Mouse (Mus musculus) 3T3-L1 (cell line): ENCODE data around the gene Nceh1.
A peak's percentile ranks its signal among the peaks of the same experiment; 100 is the strongest.

ENCODE experiments used
- DNase-seq: peaks from one replicate; pipeline ENCODE4 v3.0.0-alpha.2; 2015; ENCODE audit warnings: low read depth, low spot score

Nceh1 gene

DNA sequence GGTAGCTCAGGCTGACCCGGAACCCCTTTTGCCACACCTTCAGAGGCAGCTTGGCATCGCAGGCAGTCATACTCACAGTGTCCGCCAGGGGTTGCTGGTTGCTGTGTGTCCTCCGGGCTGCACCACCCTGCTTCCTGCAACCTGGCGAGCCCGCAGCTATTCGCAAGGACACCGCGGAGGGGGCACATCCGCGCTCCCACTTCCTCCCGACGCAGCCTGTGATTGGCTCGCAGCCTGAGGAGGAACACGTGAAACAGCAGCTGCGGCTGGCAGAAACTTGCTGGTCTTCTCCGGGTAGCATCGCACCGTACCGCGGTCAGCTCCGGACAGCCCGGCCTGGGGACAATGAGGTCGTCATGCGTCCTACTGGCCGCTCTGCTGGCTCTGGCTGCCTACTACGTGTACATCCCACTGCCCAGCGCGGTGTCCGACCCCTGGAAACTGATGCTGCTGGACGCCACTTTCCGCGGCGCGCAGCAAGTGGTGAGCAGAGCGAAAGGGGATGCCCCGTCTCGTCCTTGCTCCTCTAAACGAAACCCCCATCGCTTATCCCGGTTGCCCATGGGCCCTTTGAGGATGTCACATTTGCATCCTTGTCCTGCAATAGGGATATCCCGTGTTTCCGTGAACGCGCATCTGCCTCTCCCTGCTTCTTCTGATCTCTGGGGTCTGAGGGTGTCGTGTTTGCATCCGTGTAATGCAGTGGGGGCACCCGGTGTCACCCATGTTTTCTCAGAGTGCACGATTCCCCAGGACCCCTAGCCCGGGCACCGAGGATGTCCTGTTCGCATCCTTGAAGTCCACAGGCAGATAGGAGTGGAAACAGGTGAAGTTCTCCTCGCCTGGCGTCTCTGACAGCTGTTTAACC, at the start of gene Nceh1:
Nceh1 (plus strand) TSS at position 233 of the 868 bp plus-strand sequence.
- peak; percentile 98 for DNase-seq

DNA sequence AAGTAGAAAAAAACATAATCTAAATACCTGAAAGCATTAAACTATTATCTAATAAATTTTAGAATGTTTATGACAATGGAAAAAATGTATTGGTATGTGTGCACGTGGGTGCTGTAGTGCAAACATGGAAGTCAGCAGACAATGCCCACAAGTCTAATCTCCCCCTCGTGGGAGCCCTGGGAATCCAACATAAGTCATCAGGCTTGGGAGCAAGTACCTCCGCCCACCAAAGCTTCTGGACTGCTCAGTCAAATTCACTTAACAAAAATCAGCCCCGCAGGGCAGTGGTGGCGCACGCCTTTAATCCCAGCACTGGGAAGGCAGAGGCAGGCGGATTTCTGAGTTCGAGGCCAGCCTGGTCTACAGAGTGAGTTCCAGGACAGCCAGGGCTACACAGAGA, 42.7 kb upstream of the Nceh1 start:
- no peak for DNase-seq

DNA sequence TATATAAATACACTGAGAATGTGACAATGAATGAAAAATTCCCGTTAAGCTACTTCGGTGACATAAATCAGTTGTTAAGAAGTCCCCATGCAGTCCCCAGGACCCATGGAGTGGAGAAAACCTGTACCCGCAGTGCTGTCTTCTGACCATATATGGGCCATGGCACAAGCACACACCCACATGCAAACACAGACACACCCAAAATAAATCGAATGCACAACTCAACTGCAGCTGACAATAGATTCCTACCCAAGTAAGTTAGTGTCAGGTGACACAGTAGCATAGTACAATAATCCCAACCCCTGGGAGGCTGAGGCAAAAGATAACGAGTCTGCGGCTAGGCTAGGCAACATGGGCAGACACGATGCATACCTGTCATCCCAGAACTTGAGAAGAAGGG, 39.2 kb upstream of the Nceh1 start:
- no peak for DNase-seq

DNA sequence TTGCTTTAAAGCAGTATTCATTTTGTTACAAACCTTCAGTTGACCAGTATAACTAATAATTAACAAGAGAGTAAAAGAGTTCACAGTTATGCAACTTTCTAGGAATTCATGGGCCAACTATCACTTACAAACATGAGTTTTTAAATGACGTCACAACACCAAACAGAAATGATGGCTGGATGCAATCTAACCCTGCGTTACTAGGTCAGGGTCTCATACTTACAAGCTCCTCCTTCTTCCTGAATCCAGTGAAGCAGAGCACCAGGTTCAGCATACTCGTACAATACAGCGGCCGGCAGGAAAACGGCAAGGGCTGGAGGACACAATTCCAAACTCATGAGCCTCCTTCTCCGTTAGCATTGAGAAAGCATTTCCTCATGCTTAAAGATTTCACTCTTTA, 37.0 kb upstream of the Nceh1 start:
- no peak for DNase-seq

DNA sequence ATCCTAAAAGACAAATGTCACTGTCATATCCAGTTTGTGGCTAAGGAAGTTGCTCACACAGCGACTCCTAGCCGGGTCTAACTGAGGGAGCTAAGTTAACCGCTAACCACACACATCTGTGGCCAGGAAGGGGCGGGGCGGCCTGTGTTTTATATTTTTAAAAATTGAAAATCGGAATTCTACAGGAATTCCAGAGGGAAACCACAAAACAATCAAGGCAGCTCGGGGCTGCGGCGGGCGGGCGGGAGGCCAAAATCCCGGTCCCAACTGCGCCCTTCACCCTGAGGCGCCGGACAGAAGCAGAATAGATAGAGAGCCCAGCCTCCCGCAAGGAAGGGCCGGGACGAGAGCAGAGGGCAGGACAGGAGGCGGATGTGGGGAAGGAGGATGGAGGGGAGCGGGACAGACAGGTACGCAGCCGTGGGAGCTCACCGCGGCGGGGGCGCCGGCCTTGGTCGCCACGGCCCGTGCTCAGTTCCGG, 29.5 kb upstream of the Nceh1 start:
- DNase-seq = peak; percentile 79

DNA sequence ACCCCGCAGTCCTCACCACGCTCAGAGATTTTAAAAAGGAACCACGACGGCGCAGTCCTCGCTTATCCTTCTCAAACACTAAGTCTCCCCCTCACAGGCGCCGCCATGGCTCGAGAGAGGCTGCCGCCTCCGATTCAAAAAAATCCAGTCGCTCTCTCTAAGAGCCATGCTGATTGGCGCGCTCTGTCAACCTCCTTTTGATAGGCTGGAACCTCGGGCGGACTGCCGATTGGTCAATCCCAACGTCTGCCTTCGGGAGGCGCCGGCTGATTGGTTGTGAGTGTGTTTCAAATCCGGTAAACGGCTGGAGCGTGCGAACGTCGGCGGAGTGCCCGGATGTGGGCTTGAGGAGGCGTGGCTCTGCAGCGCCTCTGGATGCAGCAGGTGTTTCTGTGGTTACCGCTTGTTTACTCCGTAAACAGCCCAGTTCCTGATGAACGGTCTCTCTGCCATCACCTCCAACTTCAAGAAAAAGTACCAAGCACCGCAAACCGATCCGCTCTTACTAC, 29.0 kb upstream of the Nceh1 start, which contains the start of gene Ect2:
Ect2 (minus strand) TSS at position 178 of the 509 bp plus-strand sequence.
- peak; percentile 100 for DNase-seq

DNA sequence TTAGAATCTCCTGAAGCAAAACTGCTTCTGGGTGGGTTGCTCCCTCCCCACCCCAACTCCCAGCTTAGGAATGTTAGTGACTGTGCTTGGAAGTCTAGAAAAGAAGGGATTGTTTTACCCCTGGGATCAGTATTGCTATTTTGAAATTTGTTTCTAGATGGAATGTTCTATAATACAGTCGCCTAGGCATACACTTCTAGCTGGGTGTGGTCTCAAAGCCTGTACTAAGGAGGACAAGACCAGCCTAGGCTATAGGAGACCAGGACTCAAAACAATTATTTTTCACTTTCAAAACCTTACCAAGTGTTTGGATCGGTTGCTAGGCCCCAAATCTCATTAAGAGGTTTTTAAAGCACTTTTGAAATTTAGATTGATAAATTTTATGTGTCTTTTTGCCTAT, 28.5 kb upstream of the Nceh1 start:
- DNase-seq = peak; percentile 50

DNA sequence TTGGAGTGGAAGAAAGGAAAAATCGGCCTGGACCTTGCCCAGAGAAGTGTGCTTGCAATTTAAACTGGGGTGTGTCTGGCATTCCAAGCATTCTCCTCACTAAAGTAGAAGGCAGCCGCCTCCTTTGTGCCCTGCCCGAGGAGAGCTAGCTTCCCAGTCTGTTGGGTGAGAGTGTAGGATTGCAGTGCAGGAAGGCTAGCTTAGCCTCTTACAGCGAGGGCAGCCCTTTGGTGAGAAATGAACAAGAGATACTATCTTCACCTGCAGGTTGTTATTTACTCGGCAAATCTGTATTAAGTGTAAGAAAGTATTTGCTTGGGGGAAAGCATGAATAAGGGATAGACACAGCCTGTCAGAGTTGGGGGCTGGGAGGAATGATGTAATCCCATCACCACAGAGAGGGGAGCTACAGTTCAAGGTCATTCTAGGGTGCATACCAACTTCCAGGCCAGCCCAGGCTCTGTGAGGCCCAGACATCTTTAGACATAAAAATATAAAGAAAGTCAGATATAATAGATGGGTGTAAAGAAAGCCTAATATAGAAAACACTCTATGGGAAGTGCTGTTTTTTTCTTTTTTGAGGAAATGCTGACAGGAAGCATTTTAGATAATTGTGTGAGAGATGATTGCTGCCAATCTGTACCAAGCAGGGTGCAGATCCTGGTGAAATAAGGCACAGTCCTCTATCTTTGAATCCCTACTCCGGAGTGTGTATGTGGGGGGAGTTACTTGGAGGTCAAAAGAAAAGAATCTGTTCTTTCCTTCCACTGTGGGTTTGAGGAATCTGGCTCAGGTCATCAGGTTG, 27.5 kb upstream of the Nceh1 start:
- peak; percentile 91 for DNase-seq

DNA sequence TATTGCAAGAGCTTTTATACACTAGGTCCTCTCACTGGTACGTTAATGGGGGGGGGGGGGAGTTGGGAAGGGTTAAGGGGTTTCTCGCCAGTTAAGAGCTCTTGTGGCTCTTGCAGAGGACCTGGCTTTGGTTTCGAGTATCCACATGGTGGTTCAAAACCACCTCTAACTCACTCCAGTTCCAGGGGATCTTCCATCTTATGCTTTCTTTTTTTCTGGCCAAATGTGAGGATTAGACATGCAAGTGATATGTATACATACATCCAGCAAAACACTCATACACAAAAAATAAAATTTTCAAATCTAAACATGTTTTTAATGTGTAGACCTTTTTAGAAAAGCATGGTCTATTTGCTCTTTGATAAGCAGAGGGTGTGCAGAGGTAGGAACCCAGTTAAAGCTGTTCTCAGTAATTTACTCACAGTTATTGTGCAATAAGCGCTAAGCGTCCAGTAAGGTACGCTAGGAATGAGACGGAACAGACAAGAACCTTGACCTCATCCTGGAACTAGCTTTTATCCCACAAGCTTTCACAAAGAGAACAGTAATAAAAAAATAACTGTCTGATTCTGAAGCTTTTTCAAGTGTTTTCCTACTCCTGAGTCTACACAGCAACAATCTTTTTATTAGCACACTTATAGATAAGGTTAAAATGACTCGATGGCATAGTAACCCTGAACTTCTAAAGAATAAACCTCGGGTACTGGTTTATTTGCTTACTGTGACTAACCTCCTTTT, 26.7 kb upstream of the Nceh1 start:
- DNase-seq = no peak

DNA sequence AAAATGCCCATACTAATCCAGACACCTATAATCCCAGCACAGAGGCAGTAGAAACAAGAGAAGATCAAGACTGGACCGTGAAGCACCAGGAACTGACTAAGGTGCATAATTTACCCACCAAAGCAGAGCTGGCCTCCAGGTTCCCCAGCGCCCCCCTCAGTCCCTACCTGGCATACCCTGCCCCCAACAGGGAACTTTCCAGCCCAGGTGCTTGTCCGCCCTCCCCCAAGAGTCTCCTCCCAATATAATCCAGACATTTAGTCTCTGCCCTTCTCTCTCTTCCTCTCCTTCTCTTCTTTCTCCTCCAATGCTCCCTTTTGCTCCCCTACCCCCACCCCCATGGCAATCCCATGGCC, 26.2 kb upstream of the Nceh1 start:
- DNase-seq = no peak

DNA sequence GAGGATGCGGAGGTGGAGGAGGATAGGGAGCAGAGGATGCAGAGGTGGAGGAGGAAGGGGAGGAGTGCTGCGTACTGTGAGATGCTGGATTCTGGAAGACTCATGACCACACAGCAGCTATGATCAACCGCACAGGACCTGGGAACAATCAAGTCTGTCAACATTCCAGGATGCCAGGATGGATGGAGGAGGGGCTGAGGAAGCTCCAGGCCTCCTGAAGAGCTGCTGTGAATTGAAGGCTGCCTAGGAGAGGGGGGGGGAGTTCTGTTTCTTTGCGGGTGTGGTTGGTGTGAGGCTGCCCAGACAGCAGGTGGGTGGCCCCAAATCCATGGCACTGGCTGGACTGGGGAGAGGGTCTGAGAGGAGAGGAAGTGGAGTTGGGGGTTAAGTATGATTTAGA, 23.9 kb upstream of the Nceh1 start:
- peak; percentile 24 for DNase-seq

DNA sequence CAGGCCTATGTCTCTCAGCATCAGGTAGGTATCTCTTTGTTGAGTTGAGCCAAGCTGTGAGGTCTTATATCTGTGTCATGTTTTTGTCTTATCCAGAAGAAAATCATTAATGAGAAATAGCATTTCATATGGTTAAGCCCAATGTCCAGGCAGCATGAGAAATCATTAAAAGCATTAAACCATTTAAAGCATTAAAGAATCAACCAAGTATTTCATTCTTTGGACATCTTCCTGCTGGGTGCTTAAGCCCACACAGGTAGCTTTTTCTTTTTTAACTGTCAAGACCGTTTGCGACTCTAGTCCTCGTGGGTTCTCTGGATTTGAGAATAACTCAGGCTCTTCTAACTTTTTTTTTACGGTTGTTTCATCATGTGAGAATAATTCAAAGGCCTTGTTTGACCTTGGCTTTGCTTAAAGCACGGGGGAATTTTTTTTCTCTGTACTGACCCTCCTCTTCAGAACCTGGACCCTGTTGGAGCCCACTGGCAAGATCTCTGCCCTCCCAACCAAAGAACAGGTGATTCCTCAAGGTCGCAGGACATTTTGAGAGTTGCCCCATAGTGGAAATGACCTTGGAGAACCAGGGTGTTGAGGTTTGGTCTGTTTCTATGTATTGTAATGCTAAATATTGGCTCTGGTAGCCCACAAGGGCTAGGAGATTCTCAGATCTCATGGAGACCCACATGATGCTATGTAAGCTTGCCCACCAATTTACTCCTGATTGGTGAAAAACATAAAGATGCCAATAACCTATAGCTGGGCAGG, 20.9 kb upstream of the Nceh1 start:
- no peak for DNase-seq

DNA sequence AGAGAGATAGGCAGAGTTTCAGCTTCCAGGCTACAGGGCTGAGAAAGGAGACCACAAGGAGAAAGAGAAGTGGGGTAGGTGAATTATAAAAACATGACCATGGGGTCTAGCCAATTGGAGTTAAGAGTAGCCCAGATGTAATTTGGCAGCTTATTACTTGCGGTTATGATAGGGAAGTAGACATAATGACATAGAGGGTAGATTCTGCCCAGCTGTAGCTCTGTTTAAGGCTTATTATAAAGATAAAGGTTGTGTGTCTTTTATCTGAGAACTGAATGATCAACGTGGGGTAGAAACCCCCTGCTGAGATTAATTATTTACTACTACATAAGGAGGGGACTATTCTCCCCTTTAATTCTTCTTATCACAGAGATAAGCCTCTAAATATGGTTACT, 20.4 kb upstream of the Nceh1 start:
- no peak for DNase-seq

DNA sequence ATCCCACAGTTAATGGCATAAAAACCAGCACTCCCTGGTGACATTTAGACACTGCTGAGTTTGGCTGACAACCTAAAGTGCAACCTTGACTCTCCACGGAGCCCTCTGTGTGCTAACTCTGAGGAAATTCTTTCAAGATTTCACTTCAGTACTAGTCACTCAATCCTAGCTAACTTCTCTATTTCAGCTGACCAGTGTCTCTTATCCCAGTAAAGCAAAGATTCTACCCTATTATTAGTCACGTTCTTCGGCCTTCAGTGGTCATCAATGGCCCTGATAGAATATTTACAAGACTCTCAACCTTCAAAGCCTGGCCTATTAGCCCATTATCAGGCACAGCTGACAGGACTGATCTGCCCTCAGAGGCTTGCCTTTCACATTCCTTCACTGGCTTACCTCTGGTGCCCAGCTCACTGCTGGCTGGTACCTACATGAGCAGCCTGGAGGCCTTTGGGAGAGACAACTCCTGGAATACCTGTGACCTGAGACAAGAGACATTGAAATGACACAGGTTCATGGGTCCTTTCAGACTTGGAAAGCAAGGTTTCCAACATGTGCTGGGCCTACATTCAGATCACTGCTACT, 17.2 kb upstream of the Nceh1 start:
- no peak for DNase-seq

DNA sequence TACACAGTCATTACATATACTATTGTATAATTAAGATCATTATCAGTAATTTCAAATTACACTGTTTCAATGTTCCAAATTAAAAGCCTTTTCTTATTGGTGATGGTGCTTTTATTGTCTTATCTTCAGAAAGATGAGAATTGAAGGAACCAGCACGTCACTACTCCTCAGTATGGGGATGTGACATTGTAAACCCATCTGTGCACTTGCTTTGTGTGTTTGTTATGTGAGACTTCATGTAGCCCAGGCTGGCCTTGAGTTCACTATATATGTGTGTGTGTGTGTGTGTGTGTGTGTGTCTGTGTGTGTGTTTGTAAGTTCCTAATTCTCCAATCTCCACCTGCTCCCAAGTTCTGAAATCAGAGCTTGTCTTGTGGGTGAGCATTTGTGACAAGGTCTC, 12.5 kb upstream of the Nceh1 start:
- no peak for DNase-seq

DNA sequence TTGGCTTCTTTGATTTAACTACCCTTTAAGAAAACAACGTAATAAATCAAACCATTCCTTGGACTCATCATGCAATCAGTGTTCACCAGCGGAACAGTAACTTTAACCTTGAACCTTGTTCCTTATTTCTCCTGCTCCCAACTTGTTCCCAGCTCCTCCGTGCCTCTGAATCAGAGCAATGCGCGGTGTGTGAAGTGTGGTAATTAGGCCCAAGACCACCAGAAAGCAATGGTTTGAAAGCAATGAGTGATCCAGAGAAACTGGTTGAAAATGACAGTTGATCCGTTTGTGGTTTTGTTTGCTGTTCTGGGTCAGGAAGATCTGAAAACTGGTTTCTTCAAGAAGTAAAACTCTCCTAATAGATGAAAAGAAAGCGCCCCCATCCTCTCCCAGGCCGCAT, 3.1 kb upstream of the Nceh1 start:
- DNase-seq = no peak

DNA sequence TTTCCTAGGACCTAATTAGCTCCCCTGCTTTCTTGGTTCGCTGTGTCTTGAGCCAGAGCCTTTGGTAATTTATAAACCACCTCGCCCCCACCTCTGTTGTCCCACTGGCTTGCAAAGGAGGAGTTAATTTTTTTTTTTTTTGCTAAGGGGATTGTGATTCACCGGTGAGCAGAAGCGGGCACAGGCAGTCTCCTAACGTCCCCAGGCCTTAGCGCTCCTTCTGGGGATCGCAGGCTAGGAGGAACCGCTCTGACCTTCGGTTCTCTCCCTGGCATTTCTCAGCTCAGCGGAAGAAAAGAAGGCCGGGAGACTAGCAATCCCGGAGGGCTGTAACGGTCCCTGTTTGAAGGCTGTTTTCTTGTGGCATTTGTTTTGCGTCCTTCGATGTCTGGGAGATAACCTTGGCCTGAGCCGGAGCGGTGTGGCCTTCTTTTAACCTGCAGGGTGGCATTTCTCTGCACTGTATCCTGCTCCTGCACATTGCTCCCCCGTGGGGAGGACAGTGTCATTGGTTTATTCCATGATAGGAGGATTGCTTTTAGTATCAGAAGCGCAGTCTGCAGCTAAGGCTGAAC, 923 bp downstream of the Nceh1 start:
- peak; percentile 27 for DNase-seq

DNA sequence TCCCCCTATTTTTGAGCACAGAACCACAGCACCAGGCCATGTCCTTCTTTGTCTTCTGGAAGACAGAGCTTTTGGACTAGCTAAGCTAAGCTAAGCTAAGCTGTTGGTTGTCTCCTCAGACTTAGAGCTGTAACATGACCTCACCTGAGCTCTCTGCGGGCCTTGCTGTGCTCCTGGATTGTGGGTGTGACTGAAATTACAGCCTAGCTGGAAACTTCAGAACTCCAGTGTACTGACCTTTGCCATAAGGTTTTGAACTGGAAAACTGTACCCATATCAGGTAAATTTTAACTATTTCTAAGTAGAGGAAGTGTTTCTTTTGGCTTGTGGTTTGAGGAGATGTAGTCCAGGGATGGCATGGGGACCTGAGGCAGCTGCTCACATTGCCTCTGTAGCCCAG, 5.6 kb downstream of the Nceh1 start:
- no peak for DNase-seq

DNA sequence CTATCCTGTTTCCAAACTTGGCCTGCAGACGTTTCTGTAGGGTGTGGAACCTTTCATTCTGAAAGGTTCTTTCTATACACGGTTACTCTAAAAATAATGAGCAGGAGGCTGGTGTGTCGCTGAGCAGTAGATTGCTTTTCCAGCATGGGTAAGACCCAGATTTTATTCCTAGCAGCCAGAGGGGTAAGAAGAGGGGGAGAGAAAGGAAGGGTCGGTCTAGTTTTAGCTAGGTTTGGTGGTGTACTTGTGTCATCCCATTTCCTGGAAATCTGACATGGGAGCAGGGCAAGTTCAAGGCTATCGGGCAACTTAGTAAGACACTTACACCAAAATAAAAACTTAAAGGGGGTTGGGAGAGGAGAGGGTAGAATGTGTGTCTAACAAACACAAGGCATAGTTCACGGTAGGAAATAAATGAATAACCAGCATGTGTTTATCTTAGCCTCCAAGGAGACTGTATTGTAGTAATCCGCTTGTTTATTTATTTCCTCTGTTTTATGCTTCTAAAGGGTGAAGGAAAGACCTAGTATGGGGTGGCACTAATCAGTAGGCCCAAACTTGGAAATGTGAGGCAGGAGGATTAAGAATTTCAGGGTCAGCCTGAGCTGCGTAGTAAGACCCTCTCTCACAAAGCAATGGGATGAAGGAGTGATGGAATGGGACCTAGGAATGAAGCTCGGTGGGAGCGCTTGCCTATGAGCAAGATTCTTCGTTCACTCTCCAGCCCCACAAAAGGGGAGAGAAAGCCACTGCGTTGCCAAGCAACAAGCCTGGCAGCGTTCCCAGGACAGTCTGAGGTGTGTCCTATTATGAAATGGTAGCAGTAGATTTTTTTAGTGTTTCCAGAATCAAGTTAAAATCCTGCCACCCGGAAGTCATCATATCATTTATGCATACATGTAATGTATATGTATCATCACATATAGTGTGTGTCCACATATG, 6.8 kb downstream of the Nceh1 start:
- DNase-seq = peak; percentile 77
